Comparison of ENCODE assay signal across 8 mouse cellular contexts in the genomic region with DNA sequence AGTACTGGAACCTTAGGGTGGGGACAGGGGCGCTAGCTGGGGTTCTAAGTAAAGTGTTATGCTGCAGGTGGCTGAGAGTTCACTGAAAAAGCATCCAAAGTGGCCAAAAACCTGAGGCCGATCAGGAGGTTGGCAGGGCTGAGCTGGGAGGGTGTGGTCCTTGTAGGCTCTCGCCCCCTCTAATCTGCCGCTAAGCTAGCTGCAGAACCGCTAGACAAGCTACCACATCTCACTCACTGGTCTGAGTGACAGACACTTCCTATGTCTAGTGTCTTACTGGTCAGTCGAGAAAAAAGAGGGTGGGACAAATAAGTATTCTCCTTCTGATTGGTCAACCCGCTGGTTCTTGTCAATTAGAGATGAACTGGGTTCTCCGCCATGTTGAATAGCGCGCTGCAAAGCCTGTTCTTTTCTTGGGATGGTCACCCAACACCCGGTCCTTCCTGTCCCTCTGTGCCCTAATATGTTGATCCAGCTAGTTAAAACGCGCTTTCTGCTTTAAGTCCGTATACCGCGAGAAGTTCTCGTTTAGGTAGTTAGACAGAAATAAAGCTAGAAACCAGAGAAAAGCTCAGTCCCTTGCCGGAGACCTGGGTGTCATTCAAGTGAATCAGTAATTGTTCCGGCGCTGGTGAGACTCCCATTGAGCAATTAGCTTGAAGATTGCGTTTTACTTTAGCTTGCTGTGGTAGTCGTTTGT. TPM values are rescaled to one million over a fixed set of nuclear protein-coding genes. Genes with fewer than 3 reads are reported as not detected.
DNase-seq lines count a peak whose midpoint lies in the region; ATAC-seq lines count a peak whose summit lies in the region.

A gene (plus strand): TSS at position 51 of the 700 bp plus-strand sequence.

- H3K9me3 ChIP-seq in hindbrain, embryonic 11.5 days (ENCODE audit: control insufficient read depth, low read length) = no peaks in the 10 kb centered on the region
- no peaks in the 10 kb centered on the region for H3K9me3 ChIP-seq in lung, embryonic 16.5 days (ENCODE audit: control insufficient read depth, low read length)

- H3K4me3 ChIP-seq in hindbrain, embryonic 11.5 days (ENCODE audit: low read depth, low read length) = peak within 1 kb of the TSS; percentile 48
- peak within 1 kb of the TSS; percentile 59 for H3K4me3 ChIP-seq in lung, embryonic 16.5 days (ENCODE audit: low read length)

- peak within 1 kb of the TSS; percentile 71 for H3K9ac ChIP-seq in hindbrain, embryonic 11.5 days (ENCODE audit: low read depth, low read length)
- H3K9ac ChIP-seq in lung, embryonic 16.5 days (ENCODE audit: low read length) = peak within 1 kb of the TSS; percentile 72

- peak; percentile 98 for DNase-seq in R1 (ENCODE audit: low read depth, low spot score)
- peak; percentile 88 to 93 for DNase-seq in cerebellum, postnatal 10 days
- DNase-seq in frontal cortex, adult 2 months (ENCODE audit: extremely low spot score in 1 of 2, low spot score in 1 of 2) = peak; percentile 93 to 94
- peak; percentile 86 for DNase-seq in hindbrain, embryonic 11.5 days (ENCODE audit: low spot score)
- DNase-seq in layer of hippocampus, adult 9-11 months = peak; percentile 96
- peak; percentile 66 for DNase-seq in ovary, adult 18-20 months (ENCODE audit: low spot score)
- peak; percentile 61 for DNase-seq in thymus, postnatal 0 days (ENCODE audit: low spot score)

- no peaks in the 10 kb centered on the region for H3K27me3 ChIP-seq in hindbrain, embryonic 11.5 days (ENCODE audit: control insufficient read depth, insufficient read depth, low read length)
- H3K27me3 ChIP-seq in lung, embryonic 16.5 days (ENCODE audit: control insufficient read depth, insufficient read depth, low read depth, low read length) = no peaks in the 10 kb centered on the region

- peaks cover 3% of the 10 kb centered on the region; the same call in 1 of the 2 replicates for H3K36me3 ChIP-seq in hindbrain, embryonic 11.5 days (ENCODE audit: control insufficient read depth, insufficient read depth, low read length)
- peaks cover 10% of the 10 kb centered on the region for H3K36me3 ChIP-seq in lung, embryonic 16.5 days (ENCODE audit: control insufficient read depth, insufficient read depth, low read length)

- WGBS in hindbrain, embryonic 11.5 days = 1% methylated on average over 22 of the region's 22 CpGs
- under 1% methylated on average over 22 of the region's 22 CpGs for WGBS in lung, embryonic 16.5 days

- peak within 1 kb of the TSS; percentile 91 for H3K27ac ChIP-seq in hindbrain, embryonic 11.5 days (ENCODE audit: low read depth, low read length)
- peak within 1 kb of the TSS; percentile 84 for H3K27ac ChIP-seq in lung, embryonic 16.5 days (ENCODE audit: low read length)

- no peaks in the 10 kb centered on the region for H3K4me1 ChIP-seq in hindbrain, embryonic 11.5 days (replicated peaks; ENCODE audit: control insufficient read depth, insufficient read depth, low read length)
- 0 out of 2 replicates have a peak, but pooled peaks cover 7% of the 10 kb centered on the region for H3K4me1 ChIP-seq in lung, embryonic 16.5 days (replicated peaks; ENCODE audit: control insufficient read depth, insufficient read depth, low read length)

- H3K4me2 ChIP-seq in hindbrain, embryonic 11.5 days (replicated peaks; ENCODE audit: low read depth, low read length) = peak within 1 kb of the TSS; percentile 62
- H3K4me2 ChIP-seq in lung, embryonic 16.5 days (ENCODE audit: low read depth, low read length) = peak within 1 kb of the TSS; percentile 92

- ATAC-seq in hindbrain, embryonic 11.5 days (ENCODE audit: low FRiP score) = peak; percentile 94
- peak; percentile 96 for ATAC-seq in lung, embryonic 16.5 days (ENCODE audit: low read depth)

RNA-seq across cellular contexts. Expression of the gene that starts here (rescaled TPM):
- 4.1 and 4.5 TPM in 2 replicates for polyA plus RNA-seq in frontal cortex, adult 2 months (2012; rRNA removed)
- polyA plus RNA-seq in hindbrain, embryonic 11.5 days (2014; fragmentation: Nextera tagmentation; extraction: Ambion mirVana) = 5.0 and 6.9 TPM in 2 replicates
- polyA plus RNA-seq in lung, embryonic 16.5 days (2015; fragmentation: Nextera tagmentation; extraction: Ambion mirVana) = 10.8 and 12.0 TPM in 2 replicates
- polyA plus RNA-seq in thymus, postnatal 0 days (2015; fragmentation: Nextera tagmentation; extraction: Ambion mirVana) = 1.3 and 2.0 TPM in 2 replicates

Comparison
In these comparisons a context has a peak if more than half of its experiments do, and no peak if none do; other contexts are left out.
1. Peak in every context shown above with its lines: DNase-seq, ATAC-seq, H3K4me3 ChIP-seq and H3K27ac ChIP-seq.